Mouse (Mus musculus) monocyte, adult 2 months (primary cell): ENCODE data around the gene Cgref1.

Experiments
- DNase-seq, 2 experiments: peaks; one replicate each; pipeline ENCODE4 v3.0.0; 2022; ENCODE audit warnings: low spot score in 2 of 2, low read depth in 1 of 2

Gene Cgref1

DNA sequence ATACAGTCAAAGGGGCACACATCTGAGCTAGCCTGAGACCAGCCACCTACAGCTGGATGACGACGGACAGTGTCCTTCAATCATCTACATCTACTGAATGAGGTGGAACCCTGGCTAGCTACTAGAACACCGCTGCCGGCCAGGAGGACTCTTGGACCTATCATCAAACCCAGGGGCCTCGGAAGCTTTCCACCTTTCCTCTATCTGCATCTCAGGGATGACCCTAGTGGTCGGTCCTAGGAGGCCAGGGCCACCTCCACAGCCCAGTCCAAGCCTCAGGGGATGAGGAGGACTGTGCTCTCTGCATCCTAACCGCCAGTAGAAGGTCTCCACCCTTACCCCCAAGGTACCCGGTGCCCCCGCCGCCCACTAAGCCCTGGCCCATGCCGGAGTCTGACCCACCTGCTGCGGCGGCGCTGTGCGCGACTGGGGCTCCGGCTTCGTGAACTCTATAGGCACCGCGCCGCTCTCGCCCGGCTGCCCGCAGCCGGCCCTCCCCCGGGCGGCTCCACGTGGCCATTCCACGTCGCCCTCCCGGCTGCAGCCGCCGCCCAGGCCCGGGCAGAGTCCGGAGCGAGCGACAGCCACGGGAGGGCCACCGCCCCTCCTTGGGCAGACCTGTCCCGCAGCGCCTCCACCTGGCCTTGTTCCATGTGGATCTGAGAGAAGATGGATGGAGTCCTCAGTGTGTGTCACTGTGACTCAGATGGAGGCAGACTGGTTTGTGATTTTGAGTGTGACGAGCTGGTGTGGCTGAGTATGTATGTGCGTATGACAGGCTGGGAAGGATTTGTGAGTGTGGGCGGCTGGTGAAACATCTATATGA, at the start of gene Cgref1:
TSS of gene Cgref1 (minus strand) at position 636 of the 826 bp plus-strand sequence.
- DNase-seq = no peak

DNA sequence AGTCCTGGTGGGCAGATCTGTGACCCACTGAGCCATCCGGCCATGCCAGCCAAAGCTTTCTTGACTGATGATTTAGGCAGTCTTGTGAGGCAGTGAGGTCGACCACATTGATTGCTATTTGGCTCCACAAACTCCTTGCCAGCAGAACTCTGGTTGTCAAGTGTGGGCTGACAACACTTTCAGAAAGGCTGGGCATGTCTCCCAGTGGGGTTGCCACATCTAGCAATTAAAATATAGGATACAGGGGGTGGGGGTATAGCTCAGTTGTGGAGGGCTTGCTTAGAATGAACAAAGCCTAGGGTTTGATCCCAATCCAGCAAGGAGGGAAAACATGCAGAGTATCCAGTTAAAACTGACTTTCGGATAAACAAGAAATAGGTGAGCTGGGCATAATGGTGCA, 48.7 kb upstream of the Cgref1 start:
- no peak for DNase-seq

DNA sequence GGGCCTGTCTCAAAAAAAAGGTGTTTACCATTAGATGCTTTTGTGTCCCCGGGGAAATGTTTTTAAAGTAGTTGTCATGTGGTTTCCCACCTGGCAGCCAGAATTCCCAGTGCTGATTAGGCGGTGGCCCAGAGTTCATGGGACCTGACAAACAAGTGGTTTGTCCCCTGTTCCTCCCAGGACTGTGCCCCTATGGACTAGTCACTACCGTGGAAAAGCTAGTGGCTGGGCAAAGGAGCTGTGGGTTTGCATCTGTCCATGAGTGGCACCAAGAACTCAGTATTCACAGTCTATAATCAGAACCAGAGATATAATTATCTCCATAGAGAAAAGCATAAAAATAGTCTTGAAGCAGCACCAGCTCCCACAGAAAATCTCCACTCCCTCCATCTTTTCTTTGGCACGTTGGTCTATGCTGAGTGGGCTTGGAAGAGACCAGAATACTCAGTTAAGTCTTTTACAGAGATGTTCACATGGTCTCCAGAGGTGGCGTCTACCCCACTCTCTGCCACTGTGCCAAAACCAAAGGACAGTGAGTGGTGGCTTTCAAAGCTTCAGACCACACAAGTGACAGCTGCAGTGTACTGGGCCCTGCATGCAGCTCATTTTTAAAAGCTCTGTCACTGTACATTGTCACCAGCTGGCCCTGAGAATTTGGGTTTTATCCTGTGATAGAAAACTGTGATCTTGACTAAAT, 47.7 kb upstream of the Cgref1 start:
- no peak for DNase-seq

DNA sequence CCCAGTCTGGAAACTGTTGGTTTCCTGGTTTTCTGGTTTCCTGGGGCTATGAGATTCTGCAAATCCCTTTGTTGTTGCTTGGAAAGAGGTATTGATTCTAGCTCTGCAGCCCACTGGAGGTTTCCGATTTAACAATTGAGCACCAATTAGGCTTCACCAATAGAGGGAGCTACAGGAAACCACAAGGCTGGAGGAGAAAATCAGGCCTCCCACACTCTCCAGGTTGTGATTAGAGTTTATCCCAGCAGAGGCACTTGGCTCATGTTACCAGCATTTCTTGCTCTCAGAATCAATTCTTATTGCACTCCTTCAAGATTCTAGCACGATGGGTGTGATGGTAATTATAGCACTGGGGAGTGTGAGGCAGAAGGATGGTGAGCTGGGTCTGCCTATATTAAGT, 37.0 kb upstream of the Cgref1 start:
- no peak for DNase-seq

DNA sequence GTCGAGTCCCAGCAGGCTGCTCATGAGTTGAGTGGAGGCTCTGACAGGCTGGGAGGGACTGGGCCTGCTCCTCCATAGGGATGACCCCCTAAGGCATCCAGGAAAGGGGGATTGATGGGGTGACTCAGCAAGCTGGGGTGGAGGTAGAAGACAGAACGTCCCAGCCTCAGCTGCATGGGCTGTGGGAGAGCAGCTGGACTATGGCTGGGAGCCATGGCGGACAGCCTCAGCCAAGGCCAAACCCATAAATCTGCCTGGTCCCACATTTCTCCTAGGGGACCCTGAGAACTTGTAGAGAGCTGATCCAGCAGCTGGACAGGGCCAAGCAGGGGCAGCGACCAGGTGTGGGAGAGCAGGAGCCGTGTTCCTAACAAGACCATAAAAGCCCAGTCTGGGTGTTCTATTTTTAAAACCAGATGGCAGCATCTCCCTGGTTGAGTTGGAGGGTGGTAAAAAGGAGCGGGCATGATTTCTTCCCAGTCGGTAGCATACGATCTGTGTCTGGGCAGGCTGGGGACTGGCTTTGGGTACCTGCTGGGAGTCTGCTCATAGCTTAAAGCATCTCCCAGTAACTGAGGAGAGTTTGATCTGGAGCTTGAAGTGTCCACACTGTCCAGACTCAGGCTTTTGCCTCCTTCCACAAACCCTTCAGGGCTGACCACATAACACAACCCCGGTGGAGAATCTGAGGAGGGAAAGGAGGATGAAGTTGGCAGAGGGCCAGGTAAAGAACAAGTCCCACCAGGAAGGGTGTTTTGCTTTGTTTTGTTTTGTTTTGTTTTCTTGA, 29.7 kb upstream of the Cgref1 start:
- DNase-seq = no peak

DNA sequence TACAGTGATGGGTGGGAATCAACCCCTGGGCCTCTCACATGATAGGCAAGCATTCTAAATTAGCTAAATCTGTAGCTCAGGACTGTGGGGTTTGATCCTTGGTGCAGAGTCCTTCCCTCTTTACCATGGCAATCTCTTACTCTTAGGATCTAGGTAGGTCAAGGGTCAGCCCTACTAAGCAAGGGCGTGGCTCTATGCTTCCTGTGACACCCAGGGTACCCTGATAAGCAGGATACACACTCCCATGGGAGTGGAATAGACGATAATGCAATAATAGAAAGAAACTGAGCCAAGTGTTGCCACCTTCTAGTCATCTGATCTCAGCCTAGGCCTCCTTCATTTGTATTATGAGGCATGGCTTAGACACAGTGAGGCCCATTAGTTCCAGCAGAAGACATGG, 24.0 kb upstream of the Cgref1 start:
- no peak for DNase-seq

DNA sequence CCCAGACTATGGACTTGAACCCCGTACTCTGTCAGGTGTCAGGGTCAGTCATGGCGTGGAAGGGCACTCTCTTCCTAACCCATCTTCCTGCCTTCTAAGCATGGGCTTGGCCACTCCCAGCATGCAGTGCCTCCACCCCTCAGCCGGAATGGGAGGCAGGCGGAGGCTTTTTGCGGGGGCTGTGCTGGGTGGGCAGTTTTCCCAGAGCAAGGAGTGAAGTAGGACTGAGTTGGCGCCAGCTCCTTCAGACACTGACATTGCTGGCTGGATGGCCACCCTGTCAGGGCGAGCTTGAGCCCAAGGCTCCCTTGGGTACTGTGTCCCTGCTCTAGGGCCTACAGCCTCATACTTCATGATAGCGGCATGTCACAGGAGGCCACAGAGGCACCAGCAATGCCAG, 23.0 kb upstream of the Cgref1 start, which contains the start of gene Tcf23:
TSS of gene Tcf23 (plus strand) at position 247 of the 400 bp plus-strand sequence.
- DNase-seq = no peak

DNA sequence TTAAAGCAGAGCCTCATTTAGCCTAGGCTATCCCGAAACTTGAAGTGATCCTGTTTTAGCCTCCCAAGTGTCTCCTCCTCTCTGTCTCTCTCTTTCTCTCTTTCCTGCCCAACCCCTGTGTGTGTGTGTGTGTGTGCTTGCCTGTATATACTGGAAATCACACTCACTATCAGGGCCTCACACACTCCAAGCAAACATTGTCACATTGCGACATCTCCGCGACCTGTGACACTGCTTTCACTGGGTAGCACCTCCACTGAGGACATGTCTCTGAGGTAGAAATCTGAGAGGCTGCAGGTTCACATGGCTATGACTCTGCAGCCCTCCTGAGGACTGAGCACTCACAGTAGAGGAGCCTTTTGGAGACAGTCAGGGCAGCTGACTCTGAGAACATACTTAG, 20.8 kb upstream of the Cgref1 start:
- DNase-seq = no peak

DNA sequence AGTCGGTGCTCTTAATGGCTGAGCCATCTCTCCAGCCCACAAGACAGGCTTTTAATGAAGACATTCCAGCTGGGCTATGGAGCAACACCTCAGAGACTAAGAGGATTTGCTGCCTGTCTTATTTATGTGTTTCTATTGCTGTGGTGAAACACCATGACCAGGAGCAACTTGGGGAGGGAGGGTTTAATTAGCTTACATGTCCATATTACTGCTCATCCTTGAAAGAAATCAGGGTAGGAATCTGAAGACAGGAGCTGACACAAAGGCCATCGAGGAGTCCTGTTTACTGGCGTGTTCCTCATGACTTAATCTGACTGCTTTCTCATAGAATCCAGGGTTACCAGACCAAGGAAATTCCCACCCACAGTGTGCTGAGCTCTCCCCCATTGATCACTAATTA, 18.5 kb upstream of the Cgref1 start:
- DNase-seq = no peak

DNA sequence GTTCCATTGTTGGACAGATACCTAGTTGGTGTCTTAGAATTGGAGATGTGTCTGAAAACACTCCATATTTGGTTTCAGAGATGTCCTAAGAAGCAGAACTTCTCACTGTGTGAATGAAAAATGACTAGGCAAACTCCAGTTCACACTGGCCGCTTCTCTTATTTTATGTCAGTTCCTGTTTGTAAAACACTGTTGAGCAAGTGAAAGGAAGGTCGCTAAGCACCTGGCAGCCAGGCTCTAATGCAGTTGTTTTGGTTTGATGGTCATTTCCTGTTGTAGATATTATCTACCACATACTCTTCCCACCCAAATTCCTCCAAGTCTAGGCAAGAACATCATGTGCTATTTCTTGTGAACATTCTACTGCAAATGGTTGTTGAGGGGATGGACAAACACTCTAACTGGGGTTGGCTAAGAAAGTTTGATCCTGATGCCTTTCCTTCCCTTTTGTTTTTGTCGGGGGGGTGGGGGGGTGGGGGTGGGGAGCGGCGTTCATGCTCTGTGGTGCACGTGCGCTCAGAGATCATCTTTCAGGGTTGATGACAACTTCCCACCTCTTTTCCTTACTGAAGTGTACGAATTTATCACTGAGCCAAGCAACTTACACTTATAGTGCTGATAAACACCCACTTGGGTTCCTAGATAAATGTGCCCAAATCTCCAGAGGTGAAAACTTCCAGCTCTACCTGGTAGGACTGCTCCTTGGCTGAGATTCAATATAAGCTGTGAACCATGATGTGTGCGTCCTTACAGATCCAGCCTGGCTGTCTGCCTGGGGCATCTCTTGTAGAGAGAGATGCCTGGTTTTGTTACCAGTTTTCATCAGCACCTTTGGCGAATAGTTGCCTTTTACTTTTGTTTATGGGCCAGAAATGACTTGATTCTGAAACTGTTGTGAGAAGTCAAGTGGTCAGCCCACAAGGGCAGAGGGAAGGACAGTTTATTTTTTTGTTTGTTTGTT, 16.4 kb upstream of the Cgref1 start:
- DNase-seq = peak in 1 of 2 experiments; percentile 40

DNA sequence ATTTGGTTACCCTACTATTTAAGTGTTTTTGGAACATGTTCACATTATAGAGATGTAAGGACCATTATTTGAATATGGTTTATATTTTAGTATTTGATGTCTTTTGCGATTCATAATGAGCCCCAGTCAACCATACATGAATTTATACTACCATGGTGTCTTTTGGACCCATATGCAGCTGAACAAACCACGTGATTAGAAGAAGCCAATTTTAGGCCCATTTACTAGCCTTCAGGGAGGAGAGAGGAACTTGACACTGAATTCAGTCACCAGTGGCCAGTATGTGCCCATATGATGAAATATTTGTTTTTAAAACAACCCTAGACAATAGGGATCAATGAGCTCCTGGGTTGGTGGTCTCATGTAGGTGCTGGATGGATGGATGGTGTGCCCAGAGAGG, 15.4 kb upstream of the Cgref1 start:
- DNase-seq = no peak

DNA sequence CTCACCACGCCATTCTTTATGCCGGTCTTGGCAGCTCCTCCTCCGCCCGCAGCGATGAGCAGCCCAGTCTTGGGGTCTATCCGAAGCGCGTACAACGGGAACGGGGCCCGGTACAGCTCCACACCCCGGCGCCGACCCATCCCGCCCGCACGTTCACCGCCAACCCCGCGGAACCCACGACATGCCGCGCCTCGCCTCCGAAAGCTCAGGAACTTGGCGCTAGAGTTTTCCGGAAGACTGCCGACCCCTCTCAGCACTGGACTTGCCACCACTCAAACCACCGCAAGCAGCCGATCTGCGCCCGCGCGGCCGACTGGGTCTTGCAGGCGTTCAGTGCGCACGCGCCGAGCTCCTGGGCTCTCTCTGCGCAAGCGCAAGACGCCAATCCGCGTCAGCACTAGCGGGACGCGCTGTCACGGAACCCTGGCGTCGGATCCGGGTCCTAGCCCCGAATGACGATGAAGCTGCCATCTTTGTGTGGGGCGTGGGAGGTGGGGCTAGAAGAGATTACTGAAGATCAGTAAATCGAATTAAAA, 14.6 kb upstream of the Cgref1 start, which contains the start of gene Preb:
TSS of gene Preb (minus strand) at position 396 of the 536 bp plus-strand sequence.
- peak; percentile 93 to 96 for DNase-seq

DNA sequence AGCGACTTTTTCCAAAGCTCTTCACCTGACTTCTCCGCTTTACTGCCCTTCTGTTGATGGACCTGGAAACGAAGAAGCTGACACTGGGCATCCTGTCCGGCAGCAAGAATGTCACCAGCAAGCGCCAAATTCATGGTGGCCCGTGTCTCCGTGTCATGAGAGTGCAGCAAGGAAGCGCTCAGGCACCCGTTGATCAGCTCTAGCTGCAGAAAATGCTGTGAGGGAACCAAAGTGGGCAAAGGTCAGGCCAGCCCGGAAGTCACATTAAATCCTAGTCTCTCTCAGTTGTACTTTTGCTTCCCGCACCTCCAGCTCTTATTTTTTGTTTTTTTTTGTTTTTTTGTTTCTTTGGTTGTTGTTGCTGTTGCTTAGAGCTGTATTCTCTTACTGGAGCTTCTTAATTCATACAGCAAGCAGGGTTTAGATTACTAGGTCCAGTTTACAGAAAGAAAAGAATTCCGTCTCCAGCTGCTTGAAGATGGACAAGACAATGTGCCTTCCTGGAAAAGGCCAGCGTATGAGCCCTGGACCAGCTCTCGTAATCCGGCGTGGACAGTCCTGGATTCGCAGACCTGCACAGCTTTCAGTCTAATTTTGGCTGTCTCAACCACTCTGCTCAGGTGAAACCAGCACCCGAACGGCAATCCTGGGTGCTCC, 13.9 kb upstream of the Cgref1 start:
- DNase-seq = no peak

DNA sequence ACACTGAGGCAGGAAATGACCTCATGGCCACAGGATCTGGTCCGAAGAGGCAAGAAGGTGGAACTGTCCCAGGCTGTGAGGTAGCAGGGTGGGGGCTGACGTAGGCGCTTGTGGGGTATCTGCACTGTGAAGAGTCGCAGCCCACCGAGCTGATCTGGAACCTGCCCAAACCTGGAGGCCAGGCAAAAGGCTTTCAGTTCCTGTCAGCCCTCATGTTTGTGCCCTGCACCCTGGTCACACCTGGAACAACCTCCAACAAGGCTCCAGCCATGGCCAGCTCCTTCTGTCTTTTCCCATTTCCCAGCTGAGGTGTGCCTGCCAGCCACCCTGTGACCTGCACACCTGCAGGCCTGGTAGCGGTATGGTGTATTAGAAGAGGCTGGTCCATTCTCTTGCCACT, 12.5 kb upstream of the Cgref1 start:
- no peak for DNase-seq

DNA sequence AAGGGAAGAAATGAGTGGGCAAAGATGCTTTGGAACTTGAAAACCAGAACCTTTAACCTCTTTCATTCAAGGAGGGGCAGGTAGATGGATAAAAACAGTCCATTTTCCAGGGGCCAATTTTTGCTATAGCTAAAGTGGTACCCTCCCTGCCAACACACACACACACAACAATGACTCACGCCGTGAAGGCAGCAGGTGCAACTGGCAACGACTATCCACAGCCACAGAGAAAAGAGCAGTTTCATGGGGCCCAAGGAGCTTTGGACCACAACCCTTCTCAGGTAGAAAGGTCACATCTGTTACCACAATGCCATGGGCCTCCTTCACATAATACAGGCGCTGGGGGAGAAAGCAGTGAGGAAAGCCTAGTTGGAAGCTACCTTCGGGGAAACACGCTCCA, 10.4 kb upstream of the Cgref1 start:
- no peak for DNase-seq

DNA sequence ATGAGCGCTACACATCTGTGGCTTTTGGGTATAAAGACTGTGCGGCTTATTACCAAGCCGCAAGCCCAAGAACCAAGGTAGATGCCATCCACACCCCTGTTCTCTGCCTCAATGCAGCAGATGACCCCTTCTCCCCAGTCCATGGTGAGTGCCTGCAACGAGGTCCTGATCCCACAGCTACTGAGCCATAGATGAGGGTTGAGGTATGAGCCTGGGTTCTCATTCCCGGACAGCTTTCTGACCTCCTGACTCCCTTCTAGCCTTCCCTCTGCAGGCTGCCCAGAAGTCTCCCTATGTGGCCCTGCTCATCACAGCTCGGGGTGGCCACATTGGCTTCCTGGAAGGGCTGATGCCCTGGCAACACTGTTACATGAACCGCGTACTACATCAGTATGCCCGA, 9.2 kb upstream of the Cgref1 start:
- DNase-seq = no peak

DNA sequence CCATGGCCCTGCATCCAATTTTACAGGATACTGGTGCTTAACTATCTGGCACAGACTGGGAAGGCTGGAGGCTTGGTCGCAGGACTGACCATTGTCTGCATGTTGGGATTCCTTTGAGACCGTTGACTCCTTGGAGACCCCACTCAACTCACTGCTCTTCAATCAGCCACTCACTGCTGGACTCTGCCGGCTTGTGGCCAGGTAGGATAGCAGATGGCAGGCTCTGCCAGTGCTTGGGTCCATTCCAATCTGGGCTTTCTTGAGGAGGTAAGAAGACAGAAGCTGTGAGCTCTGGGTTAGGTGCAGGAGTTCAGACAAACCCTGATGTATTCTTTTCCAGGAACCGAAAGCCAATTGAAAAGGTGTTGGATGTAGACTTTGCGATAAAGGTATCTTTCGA, 8.7 kb upstream of the Cgref1 start:
- DNase-seq = no peak

DNA sequence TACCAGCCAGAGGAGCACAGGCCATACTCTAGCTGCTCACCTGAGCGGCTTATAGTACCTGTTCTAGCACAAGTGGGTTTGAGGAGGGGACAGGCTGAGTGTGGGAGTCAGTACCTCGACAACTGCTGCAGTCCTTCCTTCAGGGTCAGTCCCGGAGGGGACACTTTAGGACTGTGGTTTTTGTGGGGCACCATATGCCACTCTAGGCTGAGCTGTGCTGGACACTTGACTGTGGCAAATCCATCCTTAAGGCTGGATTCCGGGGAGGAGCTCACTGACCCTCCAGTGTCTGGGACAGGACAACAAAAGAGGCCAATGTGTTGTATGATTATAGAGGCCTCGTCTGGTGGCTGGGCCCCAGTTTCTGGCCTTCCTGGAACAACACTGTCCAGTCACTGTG, 7.2 kb upstream of the Cgref1 start:
- DNase-seq = no peak

DNA sequence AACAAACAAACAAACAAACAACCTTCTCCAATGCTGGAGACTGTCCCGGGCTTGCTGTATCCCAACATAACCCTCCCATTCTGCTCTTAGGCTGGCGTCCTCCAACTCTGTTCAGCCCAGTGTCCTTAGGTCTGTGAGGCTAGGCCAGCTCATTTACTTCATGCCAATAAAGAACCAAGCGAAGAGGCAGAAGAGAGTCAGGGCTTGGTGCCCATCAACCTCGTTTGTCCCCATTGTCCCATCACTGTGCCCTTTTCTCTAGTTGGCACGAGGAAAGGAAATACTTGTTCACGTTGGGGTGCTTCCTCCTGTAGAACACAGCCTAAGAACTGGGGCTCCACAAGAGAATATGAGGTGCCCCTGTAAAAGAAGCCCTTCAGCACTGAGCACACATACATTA, 6.3 kb upstream of the Cgref1 start:
- no peak for DNase-seq

DNA sequence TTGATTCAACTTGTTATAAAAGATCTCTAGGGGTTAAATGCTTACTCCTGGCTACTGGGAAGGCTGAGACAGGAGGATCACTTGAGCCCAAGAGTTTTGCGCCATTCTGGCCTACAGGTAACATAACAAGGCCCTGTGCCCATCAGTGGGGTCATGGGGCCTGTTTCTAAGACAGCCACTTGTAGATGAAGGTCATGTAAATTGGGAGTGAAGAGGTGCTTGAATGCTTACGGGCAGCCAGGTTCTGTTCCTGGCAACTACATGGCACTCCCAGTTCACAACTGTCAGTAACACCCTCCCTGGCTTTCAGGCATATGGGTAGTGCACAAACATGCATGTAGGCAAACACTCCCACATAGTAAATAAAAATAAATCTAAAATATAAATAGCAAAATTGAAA, 5.5 kb upstream of the Cgref1 start:
- no peak for DNase-seq
